Mouse (Mus musculus): ENCODE results near the gene Gm11639. TPM values are rescaled to one million over a fixed set of nuclear protein-coding genes. Genes with fewer than 3 reads are reported as not detected.

The Gm11639 gene
- polyA plus RNA-seq, 1 experiment = 0.07 TPM

GRCm38 (mm10) chr11:105161411-105161810 is 475.9 kb downstream of the Gm11639 start:
- no peaks in the 10 kb centered on the region for H3K36me3 ChIP-seq (ENCODE audit: control insufficient read depth, insufficient read depth, low read length, poor library complexity, severe bottlenecking)
- no peak overlapping the region for H3K4me3 ChIP-seq (ENCODE audit: low read depth, low read length)
- H3K9me3 ChIP-seq (replicated peaks; ENCODE audit: control insufficient read depth, insufficient read depth, low read length, poor library complexity, severe bottlenecking) = no peaks in the 10 kb centered on the region
- peak overlapping the region; percentile 35; the same call in 1 of the 2 replicates for H3K27ac ChIP-seq (ENCODE audit: insufficient read depth, low read length)
- peaks cover 1% of the 10 kb centered on the region for H3K4me1 ChIP-seq (ENCODE audit: control insufficient read depth, insufficient read depth, low read length)
- no peaks in the 10 kb centered on the region for H3K27me3 ChIP-seq (ENCODE audit: control insufficient read depth, insufficient read depth, low read length, poor library complexity, severe bottlenecking)
- no peak overlapping the region for H3K9ac ChIP-seq (ENCODE audit: low read depth, poor library complexity, severe bottlenecking)
- TF ChIP-seq POLR2A (IDR thresholded peaks at IDR 0.05; ENCODE audit: insufficient read depth, low read length) (no peak), CTCF (IDR thresholded peaks at IDR 0.05; ENCODE audit: low read depth, low read length) (no peak), EP300 (IDR thresholded peaks at IDR 0.05; ENCODE audit: insufficient read depth, low read depth, low read length) (0 out of 2 replicates have a peak, but pooled peaks have one; percentile 22)

GRCm38 (mm10) chr11:105164516-105165510 is 479.3 kb downstream of the Gm11639 start:
- H3K27ac ChIP-seq (ENCODE audit: insufficient read depth, low read length) = peak overlapping the region; percentile 3; the same call in 1 of the 2 replicates

DNA sequence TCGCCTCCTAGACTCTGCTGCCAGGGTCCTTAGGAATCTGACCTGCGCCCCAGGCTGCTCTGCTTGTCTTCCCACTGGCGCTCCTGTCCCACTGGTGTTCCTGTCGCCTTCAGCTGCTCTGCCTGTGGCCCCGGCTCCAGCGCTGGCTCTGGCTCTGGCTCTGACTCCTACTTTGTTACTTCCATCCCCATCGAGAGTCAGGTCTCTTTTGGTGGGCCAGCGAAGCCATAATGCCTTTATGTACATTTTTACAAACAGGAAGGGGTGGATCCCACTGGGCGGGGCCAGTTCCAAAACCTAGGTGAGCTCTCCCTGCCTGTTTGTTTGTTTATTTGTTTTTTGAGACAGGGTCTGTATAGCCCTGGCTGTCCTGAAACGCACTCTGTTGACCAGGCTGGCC is 481.3 kb downstream of the Gm11639 start:
- no peak for TF ChIP-seq POLR2A (IDR thresholded peaks at IDR 0.05; ENCODE audit: insufficient read depth, low read length)
- TF ChIP-seq CTCF (IDR thresholded peaks at IDR 0.05; ENCODE audit: low read depth, low read length) = no peak
- TF ChIP-seq EP300 (IDR thresholded peaks at IDR 0.05; ENCODE audit: insufficient read depth, low read depth, low read length) = no peak
- H3K36me3 ChIP-seq (ENCODE audit: control insufficient read depth, insufficient read depth, low read length, poor library complexity, severe bottlenecking) = peaks cover 3% of the 10 kb centered on the region; the same call in 1 of the 2 replicates
- H3K9ac ChIP-seq (ENCODE audit: low read depth, poor library complexity, severe bottlenecking) = peak overlapping the region; percentile 19
- no peak overlapping the region for H3K27ac ChIP-seq (ENCODE audit: insufficient read depth, low read length)
- no peaks in the 10 kb centered on the region for H3K4me1 ChIP-seq (ENCODE audit: control insufficient read depth, insufficient read depth, low read length)
- H3K9me3 ChIP-seq (replicated peaks; ENCODE audit: control insufficient read depth, insufficient read depth, low read length, poor library complexity, severe bottlenecking) = no peaks in the 10 kb centered on the region
- H3K27me3 ChIP-seq (ENCODE audit: control insufficient read depth, insufficient read depth, low read length, poor library complexity, severe bottlenecking) = no peaks in the 10 kb centered on the region
- H3K4me3 ChIP-seq (ENCODE audit: low read depth, low read length) = peak overlapping the region; percentile 62

More at GRCm38 (mm10) chr11:105164516-105165510, 479.3 kb downstream of the Gm11639 start:
- TF ChIP-seq POLR2A (IDR thresholded peaks at IDR 0.05; ENCODE audit: insufficient read depth, low read length) = peak; percentile 54
- no peak for TF ChIP-seq CTCF (IDR thresholded peaks at IDR 0.05; ENCODE audit: low read depth, low read length)
- Histone ChIP-seq H3K36me3 (ENCODE audit: control insufficient read depth, insufficient read depth, low read length, poor library complexity, severe bottlenecking) (peaks cover 3% of the 10 kb centered on the region; the same call in 1 of the 2 replicates), H3K4me3 (ENCODE audit: low read depth, low read length) (peak overlapping the region; percentile 62), H3K9ac (ENCODE audit: low read depth, poor library complexity, severe bottlenecking) (peak overlapping the region; percentile 19), H3K27me3 (ENCODE audit: control insufficient read depth, insufficient read depth, low read length, poor library complexity, severe bottlenecking) (no peaks in the 10 kb centered on the region), H3K9me3 (replicated peaks; ENCODE audit: control insufficient read depth, insufficient read depth, low read length, poor library complexity, severe bottlenecking) (no peaks in the 10 kb centered on the region), H3K4me1 (ENCODE audit: control insufficient read depth, insufficient read depth, low read length) (peaks cover 1% of the 10 kb centered on the region)

Other genes starting within 250 kb of the Gm11639 start
- gene Kansl1, start 216.8 kb upstream of the Gm11639 start, polyA plus RNA-seq (2011; ENCODE audit: insufficient read depth, insufficient read length, low read depth, missing spikeins) = 81.7 and 83.9 TPM in 2 replicates
- gene Cdc27, start 135.1 kb upstream of the Gm11639 start, polyA plus RNA-seq (2011; ENCODE audit: insufficient read depth, insufficient read length, low read depth, missing spikeins) = 92.9 and 95.2 TPM in 2 replicates
- gene Myl4, start 135.0 kb upstream of the Gm11639 start, polyA plus RNA-seq (2011; ENCODE audit: insufficient read depth, insufficient read length, low read depth, missing spikeins) = 3.8 and 4.3 TPM in 2 replicates
- 5.1 and 5.8 TPM in 2 replicates for gene Itgb3, start 77.7 kb upstream of the Gm11639 start, polyA plus RNA-seq (2011; ENCODE audit: insufficient read depth, insufficient read length, low read depth, missing spikeins)